Mouse (Mus musculus) inflammation-experienced regulatory T-cells, adult 6 months (primary cell): ENCODE data around the gene Yif1b. TPM values are rescaled to one million over a fixed set of nuclear protein-coding genes. Genes with fewer than 3 reads are reported as not detected.
"Not testable (repeated sequence)": the region's sequence is repeated elsewhere in the genome, so short reads cannot be mapped to it uniquely, and the experiment has no call there.

Source experiments
- ATAC-seq: one replicate; pipeline ENCODE4 v1.8.0; 2017
- polyA plus RNA-seq, 3 experiments: library from polyadenylated mRNA; unstranded; fragments of 100-300 nt; shearing (Covaris generic); gene quantifications; one replicate each; pipeline ENCODE4 v1.2.1; 2017

The Yif1b gene
- polyA plus RNA-seq: 10 to 100 TPM; 56.3 to 68.5 (median 57.1) TPM

DNA sequence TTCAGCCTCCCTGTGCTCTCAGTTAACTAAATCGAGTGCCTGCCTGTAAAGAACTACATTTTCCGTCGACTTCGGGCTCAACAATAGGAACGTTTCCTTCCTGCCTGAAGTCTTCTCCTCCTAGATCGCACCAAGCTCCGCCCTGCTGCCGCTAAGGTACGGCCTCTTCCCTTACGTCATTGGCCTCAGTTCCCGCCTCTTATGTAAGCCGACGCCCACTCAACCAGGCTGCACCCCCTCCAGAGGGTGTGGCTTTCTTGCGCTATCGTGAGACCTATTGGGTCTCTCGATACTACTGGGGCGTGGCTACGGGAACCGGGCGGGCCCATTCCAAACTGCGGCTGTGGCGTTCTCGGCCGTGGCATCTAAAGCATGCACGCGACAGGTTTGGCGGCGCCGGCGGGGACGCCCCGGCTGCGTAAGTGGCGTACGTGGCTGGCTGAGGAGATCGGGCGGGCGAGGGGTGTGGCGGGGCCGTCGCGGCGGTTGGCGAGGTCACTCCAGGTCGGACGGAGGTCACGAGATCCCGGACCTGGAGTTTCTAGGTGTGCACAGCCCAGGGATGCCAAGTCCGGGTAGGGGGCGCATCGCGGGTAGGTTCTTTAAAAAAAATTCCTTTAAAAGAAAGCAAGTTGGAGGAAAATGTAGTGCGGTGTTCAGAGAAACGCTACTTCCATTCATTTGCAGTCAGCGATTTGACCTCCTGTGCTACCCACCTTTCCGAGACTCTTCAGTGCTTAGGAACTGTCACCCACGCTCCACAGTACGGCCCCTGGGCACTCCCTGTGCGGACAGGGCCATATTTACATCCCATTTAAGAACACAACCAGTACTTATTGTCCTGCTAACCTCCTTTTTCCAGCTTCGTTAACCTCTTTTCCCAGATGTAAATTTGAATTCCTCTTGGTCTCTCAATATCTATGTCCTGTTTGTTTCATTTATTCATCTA, at the start of gene Yif1b:
Yif1b (plus strand) TSS at position 311 of the 949 bp plus-strand sequence.
- ATAC-seq: peak; percentile 98

DNA sequence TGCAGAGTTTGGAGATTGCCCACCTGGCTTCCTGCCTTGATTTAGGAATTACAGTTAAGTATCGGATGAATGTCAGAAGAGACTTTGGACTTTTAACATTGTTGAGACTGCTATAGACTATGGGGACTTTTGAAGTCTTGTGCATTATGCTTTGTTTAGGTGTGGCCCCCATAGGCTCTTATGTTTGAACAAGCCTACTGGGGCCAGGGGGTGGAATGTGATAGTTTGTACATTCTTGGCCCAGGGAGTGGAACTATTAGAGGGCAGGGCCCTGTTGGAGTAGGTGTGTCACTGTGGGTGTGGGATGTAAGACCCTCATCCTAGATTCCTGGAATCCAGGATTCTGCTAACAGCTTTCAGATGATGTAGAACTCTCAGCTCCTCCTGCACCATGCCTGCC, 43.9 kb upstream of the Yif1b start:
- ATAC-seq: not testable (repeated sequence)

DNA sequence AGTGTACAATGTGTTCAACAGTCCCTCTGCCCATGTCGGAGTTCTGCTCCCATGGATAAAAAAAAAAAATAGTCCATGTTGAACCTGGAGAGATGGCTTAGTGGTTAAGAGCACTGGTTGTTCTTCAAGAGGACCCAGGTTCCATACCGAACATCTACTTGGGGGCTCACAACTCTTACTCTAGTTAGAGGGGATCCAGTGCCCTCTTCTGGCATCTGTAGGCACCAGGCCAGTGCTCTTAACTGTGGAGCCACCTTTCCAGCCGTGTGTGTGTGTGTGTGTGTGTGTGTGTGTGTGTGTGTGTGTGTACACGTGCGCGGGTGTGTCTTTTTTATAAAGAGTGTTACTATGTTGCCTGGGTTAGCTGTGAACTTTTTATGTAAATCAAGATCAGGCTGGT, 35.6 kb upstream of the Yif1b start:
- ATAC-seq: no peak

DNA sequence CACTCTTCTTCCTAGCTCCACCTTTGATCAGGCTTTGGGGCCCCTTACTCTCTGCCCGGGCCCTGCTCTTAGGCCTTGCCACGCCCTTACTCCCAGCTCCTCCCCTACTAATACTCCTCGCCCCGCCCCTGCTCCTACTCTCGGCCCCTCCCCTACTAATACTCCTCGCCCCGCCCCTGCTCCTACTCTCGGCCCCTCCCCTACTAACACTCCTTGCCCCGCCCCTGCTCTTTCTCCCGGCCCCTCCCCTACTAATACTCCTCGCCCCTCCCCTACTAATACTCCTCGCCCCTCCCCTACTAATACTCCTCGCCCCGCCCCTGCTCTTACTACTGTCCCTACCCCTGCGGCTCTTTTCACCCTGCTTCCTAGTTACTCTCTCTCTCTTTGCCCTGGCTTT, 27.1 kb upstream of the Yif1b start:
- ATAC-seq: not testable (repeated sequence)

DNA sequence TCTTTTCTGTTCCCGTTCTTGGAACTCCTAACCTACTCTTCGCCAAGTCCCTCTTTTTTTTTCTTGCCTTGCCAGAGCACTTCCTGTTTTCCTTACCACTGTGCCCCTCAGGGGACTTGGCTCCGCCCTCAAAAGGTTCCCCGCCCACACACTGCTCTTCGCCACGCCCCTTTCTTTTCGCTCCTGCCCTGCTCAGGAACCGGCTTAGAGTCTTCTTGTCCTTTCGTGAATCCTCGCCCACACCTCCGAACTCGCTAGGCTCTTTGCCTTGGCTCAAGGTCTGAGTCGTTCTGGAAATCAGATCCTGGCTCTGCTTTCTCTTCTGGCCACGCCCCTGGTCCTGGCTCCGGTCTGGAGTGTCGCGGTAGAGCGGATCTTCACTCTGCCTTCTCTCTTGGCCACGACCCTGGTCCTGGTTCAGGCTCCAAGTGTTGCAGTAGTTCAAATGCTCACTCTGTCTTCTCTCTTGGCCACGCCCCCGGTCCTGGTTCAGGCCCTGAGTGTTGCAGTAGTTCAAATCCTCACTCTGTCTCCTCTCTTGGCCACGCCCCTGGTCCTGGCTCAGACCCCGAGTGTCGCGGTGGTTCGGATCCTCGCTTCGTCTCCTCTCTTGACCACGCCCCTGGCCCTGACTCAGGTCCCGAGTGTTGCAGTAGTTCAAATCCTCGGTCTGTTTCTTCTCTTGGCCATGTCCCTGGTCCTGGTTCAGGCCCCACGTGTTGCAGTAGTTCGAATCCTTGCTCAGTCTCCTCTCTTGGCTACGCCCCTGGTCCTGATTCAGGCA, 26.5 kb upstream of the Yif1b start:
- ATAC-seq: peak; percentile 93

DNA sequence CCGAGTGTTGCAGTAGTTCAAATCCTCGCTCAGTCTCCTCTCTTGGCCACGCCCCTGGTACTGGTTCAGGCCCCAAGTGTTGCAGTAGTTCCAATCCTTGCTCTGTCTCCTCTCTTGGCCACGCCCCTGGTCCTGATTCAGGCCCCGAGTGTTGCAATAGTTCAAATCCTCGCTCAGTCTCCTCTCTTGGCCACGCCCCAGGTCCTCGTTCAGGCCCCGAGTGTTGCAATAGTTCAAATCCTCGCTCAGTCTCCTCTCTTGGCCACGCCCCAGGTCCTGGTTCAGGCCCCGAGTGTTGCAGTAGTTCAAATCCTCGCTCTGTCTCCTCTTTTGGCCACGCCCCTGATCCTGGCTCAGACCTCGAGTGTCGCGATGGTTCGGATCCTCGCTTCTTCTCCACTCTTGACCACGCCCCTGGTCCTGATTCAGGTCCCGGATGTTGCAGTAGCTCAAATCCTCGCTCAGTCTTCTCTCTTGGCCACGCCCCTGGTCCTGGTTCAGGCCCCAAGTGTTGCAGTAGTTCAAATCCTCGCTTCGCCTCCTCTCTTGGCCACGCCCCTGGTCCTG, 25.8 kb upstream of the Yif1b start:
- no peak for ATAC-seq

DNA sequence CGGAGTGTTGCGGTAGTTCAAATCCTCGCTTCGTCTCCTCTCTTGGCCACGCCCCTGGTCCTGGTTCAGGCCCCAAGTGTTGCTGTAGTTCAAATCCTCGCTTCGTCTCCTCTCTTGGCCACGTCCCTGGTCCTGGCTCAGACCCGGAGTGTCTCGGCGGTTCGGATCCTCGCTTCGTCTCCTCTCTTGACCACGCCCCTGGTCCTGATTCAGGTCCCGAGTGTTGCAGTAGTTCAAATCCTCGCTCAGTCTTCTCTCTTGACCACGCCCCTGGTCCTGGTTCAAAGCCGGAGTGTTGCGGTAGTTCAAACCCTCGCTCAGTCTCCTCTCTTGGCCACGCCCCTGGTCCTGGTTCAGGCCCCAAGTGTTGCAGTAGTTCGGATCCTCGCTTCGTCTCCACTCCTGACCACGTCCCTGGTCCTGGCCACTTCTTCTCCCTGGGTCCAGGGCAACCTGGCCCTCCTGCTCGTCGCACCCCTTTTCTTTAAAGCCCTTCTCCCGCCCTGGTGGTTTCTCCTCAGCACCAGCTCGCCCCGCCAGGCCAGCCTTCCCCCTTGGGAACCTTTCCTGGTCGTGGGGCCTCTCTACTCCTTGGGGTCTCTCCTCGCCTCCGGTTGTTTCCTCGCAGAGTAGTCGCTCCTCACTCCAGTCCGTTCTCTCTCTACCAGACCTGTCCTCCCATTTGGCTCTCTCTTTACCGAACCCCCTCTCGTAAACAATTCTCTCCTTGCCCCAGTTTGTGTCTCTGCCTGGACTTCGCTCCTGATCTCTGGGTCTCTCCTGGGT, 25.2 kb upstream of the Yif1b start:
- not testable (repeated sequence) for ATAC-seq

DNA sequence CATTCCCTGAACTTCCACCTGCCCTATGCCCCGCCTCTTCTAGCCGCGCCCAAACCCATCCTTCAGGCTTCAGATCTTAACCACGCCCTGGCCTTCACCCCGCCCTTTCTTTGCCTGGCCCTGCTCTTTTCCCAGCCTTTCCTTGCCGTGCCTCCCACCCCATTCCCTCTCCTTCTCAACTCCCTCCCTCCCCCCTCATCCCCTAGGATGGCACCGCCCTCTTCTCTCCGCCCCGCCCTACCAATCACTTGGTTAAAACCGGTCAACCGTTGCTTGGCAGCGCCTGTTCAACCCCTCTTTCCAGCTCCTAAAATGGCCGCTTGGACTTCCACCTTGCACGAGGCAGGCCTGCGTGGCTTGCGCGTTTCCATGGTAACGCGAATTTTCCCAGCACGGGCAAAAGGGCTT, 24.4 kb upstream of the Yif1b start, which contains the start of gene Catsperg1:
Catsperg1 (minus strand) TSS at position 361 of the 408 bp plus-strand sequence.
- ATAC-seq: no peak

DNA sequence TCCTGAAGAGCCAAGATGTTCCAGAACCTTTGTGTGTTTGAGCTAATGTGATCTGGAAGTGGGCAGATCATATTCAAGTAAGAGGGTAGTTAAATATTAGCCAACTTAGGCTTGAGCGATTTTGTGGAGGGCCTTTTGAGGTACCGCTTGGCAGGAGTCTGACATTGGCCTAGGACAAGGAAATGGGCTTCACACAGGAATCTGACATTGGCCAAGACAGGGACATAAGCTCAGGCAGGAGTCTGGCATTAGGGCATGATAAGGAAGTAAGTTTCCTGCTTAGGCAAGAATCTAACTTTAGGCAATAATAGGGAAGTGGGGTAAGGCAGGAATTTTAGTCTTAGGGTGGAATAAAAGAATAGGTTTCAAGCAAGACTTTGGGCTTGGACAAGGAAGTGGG, 23.9 kb upstream of the Yif1b start:
- ATAC-seq: no peak

DNA sequence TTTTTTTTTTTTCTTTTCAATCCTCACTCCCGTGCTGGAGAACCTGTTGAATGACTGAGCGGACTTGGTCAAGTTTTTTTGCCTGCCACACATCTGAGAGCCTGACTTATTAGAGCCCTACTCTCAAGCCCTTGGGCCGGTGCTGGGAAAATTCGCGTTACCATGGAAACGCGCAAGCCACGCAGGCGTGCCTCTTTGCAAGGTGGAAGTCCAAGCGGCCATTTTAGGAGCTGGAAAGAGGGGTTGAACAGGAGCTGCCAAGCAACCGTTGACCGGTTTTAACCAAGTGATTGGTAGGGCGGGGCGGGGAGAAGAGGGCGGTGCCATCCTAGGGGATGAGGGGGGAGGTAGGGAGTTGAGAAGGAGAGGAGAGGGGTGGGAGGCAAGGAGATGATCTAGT, 23.3 kb upstream of the Yif1b start:
- ATAC-seq: no peak

DNA sequence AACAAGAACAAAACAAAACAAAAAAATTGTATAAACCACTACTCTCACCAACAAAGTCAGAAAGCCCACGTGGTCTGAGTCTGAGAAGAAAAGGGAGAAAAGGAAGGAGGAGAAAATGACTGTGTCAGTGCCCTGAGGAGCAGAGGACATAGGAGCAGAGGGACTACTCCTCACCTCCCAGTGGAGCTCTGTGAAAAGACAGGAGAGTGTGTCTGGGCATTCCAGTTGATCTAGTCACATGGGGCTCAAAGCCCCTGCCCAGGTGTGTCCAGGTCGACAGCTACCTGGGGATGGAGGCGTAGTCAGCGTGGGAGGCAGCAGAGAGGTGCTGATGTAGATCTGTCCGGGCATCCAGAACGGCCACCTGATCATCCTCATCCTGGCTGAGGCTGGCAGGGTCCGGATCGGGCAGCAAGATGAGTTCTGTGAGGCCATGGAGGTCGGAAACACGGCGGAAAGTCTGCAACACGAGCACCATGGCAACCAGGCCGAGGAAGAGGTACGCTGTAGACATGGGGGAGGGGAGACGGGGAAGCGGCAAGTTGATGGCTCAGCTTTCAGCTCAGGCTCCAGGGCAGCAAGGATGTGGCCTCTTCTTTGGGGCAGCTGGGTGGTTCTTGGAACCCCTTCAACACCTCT, 13.3 kb upstream of the Yif1b start:
- no peak for ATAC-seq

DNA sequence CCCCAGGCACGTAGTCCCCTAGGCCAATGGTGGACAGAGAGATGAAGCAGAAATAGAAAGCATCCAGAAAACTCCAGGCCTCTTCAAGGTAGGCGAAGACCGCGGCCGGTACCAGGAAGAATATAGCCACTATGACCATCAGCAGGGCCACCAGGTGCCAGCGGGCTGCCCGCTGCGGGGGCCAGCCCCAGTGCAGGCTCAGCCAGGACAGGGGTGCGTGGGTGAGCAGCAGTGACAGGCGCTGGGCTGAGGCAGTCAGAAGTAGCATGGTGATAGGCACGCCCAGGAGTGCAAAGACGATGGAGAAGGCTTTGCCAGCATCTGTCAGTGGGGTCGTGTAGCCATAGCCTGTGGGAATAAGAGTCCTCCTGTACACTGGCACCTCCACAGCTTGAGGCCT, 12.6 kb upstream of the Yif1b start:
- no peak for ATAC-seq

DNA sequence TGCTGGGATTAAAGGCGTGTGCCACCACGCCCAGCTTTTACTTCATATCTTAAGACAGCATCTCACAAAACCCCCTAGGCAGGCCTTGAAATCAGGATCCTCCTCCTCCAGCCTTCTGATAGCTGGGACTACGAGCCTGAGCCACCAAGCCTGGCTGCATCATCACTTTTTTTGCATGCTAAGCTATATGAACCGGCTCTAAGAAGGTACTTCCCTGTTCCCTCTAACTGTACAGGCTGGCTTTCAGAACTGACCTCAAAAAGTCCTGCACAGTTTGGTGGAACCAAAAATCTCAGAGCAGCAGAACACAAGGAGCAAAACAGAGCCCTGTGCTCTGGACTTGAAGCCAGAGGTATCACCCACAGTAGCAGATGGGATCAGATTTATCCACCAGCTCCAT, 9.9 kb upstream of the Yif1b start:
- peak; percentile 8 for ATAC-seq

DNA sequence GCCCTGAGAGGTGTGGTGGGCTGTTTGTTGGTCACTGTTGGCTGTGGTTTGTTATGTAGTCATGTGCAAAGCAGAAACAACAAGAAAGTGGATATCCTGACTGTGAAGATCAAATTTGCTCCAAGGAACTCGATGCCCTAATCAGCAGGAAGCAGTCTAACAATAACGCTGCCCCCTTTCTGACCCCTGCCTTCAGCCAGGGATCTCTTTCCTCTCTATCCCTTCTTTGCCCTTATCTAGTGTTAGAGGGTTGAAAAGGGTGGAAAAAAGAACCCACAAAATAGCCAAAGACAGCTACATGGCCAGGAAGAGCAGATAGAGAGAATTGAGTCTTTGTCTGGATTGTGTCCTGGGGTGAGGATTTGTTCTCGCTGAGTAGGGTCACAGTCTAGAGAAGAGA, 7.6 kb upstream of the Yif1b start:
- ATAC-seq: no peak

DNA sequence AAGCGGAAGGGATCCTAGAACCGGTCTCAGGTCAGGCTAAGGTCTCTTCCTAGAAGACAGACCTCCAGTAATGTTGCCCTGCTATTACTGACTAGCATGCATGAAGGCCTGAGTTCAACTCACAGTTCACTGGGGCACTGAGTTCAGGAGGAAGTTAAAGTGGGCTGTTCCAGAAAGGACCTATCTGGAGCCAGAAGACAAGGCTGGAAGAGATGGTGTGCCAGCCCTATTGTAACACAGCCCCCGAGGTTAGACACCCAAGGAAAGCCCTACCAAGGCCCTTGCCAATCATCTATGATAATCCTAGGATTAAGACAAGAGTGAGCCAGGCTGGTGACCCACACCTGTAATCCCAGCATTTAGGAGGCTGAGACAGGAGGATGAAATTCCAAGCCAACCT, 6.6 kb upstream of the Yif1b start:
- ATAC-seq: no peak

DNA sequence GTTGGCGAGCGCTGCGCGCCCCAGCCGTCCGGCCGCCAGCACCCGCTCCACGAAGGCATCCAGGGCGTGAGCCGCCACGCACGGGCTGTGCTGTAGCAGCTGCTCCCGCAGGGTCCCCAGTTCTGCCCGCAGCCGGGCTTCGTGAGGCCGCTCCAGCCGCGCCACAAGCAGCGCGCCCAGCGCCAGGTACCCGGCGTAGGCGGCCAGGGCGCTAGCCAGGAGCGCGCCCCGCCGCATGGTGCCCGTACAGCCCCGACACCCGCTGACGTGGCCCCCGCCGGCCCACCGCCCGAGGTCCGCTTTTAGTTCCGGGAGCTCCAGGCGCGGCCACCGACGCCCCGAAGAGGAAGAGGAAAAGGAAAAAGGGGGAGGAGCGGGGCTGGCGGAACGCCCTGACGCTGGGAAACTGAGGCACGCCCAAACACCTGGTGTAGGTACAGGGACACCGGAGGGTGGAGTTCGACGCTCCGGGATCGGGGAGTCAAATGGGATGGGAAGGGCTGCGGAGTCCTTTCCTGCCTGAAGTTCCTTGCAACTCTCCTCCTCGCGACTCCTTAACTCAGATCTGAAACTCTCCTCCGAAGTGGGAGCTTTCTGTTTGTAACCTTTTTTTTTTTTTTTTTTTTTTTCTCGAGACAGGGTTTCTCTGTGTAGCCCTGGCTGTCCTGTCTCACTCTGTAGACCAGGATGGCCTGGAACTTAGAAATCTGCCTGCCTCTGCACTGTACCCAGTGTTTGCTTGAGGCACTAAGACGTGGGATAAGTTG, 5.7 kb upstream of the Yif1b start, which contains the start of gene Kcnk6:
Kcnk6 (minus strand) TSS at position 269 of the 767 bp plus-strand sequence.
- ATAC-seq: peak; percentile 46

DNA sequence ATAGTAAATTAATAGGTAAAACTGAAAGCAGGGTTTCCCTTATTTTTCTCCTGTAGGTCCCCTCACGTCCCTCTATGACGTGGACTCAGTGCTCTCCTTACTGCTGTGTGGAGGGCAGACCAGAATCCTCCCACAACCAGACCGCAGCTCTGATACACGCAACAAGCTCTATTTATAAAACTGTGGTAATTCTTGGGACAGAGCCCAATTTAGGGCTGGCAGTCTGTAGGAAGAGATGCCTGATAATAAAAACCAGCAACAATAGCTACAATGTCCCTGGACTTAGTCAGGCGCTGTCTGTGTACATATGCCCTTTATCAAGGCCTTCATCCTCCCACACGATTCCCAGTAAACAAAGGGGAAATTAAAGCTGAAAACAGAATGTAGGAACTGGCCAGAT, 4.4 kb upstream of the Yif1b start:
- ATAC-seq: no peak

DNA sequence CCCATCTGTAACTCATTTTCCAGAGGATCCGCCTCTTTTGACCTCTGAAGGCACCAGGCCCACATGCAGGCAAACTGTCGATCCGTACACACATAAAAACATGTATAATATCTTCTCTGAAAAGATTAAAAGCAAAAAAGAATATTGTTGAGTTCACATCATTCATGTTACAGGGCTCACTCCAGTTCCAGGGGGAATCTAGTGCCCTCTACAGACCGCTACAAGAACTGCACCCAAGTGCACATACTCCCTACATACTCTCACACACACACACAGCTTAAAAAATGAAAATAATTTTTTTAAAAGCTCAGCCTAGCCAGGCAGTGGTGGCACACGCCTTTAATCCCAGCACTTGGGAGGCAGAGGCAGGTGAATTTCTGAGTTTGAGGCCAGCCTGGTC, 3.5 kb upstream of the Yif1b start:
- ATAC-seq: no peak

DNA sequence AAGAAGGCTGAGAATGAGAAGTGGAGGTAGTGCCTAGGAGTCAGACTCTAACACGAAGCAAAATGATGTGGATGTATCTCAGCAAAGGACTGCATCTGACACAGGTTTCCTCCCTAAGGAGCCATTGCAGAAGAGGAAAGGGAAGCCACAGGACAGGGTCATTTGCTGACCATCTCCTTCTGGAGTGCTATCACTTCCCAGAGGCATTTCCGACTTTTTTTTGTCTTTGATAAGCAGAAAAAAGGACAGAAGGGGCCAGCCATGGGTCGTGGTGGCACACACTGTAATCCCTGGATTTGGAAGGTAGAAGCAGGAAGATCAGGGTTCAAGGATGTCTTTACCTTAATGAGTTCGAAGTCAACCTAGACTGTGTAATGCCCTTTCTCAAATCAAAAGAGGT, 1.5 kb upstream of the Yif1b start:
- no peak for ATAC-seq

DNA sequence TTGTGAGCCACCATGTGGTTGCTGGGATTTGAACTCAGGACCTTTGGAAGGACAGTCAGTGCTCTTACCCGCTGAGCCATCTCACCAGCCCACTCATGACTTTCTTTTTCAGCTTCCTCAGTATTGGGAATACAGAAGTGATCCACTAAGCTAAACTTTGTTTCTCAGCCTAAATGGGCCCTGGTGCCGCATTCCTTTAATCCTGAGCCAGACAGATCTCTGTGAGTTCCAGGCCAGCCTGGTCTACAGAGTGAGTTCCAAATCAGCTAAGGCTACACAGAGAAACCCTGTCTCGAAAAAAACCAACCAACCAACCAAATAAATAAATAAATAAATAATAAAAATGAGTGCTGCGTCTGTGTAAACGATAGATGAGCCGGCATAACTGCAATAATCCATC, 533 bp upstream of the Yif1b start:
- not testable (repeated sequence) for ATAC-seq
